In the genomic region with DNA sequence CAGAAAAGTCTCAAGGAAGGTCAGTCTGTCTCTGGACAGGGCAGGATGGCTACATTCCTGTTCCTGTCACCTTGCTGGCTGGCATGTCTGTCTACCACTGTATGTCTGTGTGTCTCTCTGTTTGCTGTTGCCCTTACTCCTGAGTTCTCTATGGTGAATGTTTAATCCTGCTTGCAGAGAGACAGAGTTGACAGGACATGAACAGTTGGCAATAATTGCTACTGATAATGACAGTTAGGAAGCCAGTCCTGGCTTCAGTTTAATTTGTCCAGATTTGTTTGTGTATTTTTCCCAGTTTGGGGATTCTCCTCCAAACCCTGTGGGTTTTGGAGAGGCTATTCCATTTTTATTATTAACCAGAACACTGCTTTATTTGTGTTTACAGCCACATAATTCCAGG, we compare ENCODE assay signal across 10 mouse cellular contexts.
DNase-seq lines count a peak whose midpoint lies in the region; ATAC-seq and TF ChIP-seq lines count a peak whose summit lies in the region.
"Had no signal": no experiment of that assay in that cellular context is flagged by ENCODE, and none has a peak within 500 bp of the region (broad histone marks: within the 10 kb centered on the region; RNA-seq: fewer than 3 reads in every experiment).

No protein-coding gene starts in this region.

- H3K4me3 ChIP-seq in heart, embryonic 14.5 days (ENCODE audit: control insufficient read depth in 1 of 2, insufficient read depth in 1 of 2, low read depth in 1 of 2, low read length in 2 of 2), result peak overlapping the region in 1 of 2 experiments; percentile 34; a peak in 2 of 4 replicates
- no peak overlapping the region for H3K4me3 ChIP-seq in testis, adult 2 months (ENCODE audit: control insufficient read depth, low read depth, low read length)
- no peak overlapping the region for H3K4me3 ChIP-seq in liver, embryonic 12.5 days

- peak overlapping the region; percentile 75 for H3K4me2 ChIP-seq in heart, embryonic 14.5 days (ENCODE audit: low read length)
- H3K4me2 ChIP-seq in liver, embryonic 12.5 days, result no peak overlapping the region; the same call in 1 of the 2 replicates

- H3K27me3 ChIP-seq in heart, embryonic 14.5 days (ENCODE audit: control insufficient read depth, insufficient read depth, low read length), result no peaks in the 10 kb centered on the region
- H3K27me3 ChIP-seq in testis, adult 2 months (ENCODE audit: control insufficient read depth, insufficient read depth, low read length), result no peaks in the 10 kb centered on the region
- H3K27me3 ChIP-seq in liver, embryonic 12.5 days (replicated peaks), result no peaks in the 10 kb centered on the region
- H3K27me3 ChIP-seq: CH12.LX had no signal

- intact Hi-C loops in heart, postnatal 25 days (cut with DNase I), result loop anchor here (2.0 to 5.0 kb wide), 2 partner anchors 49 to 102 kb away; partner anchors contain the start of gene Mrtfb
- intact Hi-C loops in left cerebral cortex, postnatal 4 days (cut with DNase I), result loop anchor here (5.0 kb wide), 2 partner anchors 96 to 196 kb away; no protein-coding TSS in a partner anchor

- H3K9me3 ChIP-seq in heart, embryonic 14.5 days (ENCODE audit: control insufficient read depth, low read length), result no peaks in the 10 kb centered on the region
- no peaks in the 10 kb centered on the region for H3K9me3 ChIP-seq in liver, embryonic 12.5 days (replicated peaks)

- no peak for DNase-seq in heart, postnatal 25 days (ENCODE audit: low spot score)
- no peak for DNase-seq in testis, postnatal 14 days (ENCODE audit: low spot score)
- DNase-seq in yolk sac, embryonic 10.5 days (ENCODE audit: low spot score), result peak; percentile 13
- no peak for DNase-seq in left cerebral cortex, postnatal 4 days
- DNase-seq in cerebellum, postnatal 25 days, result no peak
- DNase-seq: gastrocnemius, postnatal 25 days had no signal

- no peak for ATAC-seq in heart, embryonic 14.5 days (ENCODE audit: insufficient number of reproducible peaks, insufficient read depth, low FRiP score, low read depth)
- ATAC-seq in liver, embryonic 12.5 days, result no peak

- TF ChIP-seq POLR2A in testis, adult 2 months (IDR thresholded peaks at IDR 0.05; ENCODE audit: control insufficient read depth, low read depth, low read length), result no peak

- TF ChIP-seq CTCF in testis, adult 2 months (IDR thresholded peaks at IDR 0.05; ENCODE audit: control insufficient read depth, insufficient read depth, insufficient replicate concordance, low read depth, low read length), result no peak

- peaks cover 16 to 54% of the 10 kb centered on the region in 2 experiments for H3K4me1 ChIP-seq in heart, embryonic 14.5 days (ENCODE audit: control insufficient read depth in 2 of 2, insufficient read depth in 2 of 2, low read length in 2 of 2)
- H3K4me1 ChIP-seq in testis, adult 2 months (ENCODE audit: control insufficient read depth, insufficient read depth, low read length), result no peaks in the 10 kb centered on the region
- peaks cover 22% of the 10 kb centered on the region for H3K4me1 ChIP-seq in liver, embryonic 12.5 days

- peak overlapping the region; percentile 57 for H3K9ac ChIP-seq in heart, embryonic 14.5 days (ENCODE audit: low read length)
- H3K9ac ChIP-seq in liver, embryonic 12.5 days, result no peak overlapping the region

- H3K36me3 ChIP-seq in heart, embryonic 14.5 days (ENCODE audit: control insufficient read depth, insufficient read depth, low read length), result no peaks in the 10 kb centered on the region
- H3K36me3 ChIP-seq in testis, adult 2 months (ENCODE audit: control insufficient read depth, insufficient read depth, low read length), result no peaks in the 10 kb centered on the region
- no peaks in the 10 kb centered on the region for H3K36me3 ChIP-seq in liver, embryonic 12.5 days

- H3K27ac ChIP-seq in heart, embryonic 14.5 days (replicated peaks in 1 of 2; ENCODE audit: control insufficient read depth in 1 of 2, insufficient read depth in 1 of 2, low read depth in 2 of 2, low read length in 2 of 2), result peak overlapping the region in 1 of 2 experiments; percentile 87; a peak in 2 of 4 replicates
- peak overlapping the region; percentile 10; the same call in 1 of the 2 replicates for H3K27ac ChIP-seq in testis, adult 2 months (ENCODE audit: control insufficient read depth, insufficient read depth, low read depth, low read length)
- H3K27ac ChIP-seq in liver, embryonic 12.5 days, result 0 out of 2 replicates have a peak overlapping the region, but pooled peaks have one; percentile 3
